Mouse (Mus musculus): ENCODE results near the gene Fam83e.

GRCm38 (mm10) chr7:45686841-45687240 is 34.2 kb upstream of the Fam83e start:
- TF ChIP-seq CTCF (IDR thresholded peaks at IDR 0.05; ENCODE audit: borderline replicate concordance, insufficient read depth, low read length) (no peak), POLR2A (IDR thresholded peaks at IDR 0.05; ENCODE audit: low read depth, low read length) (no peak)
